Mouse (Mus musculus): ENCODE measurements around the gene Olfr605. TPM values are rescaled to one million over a fixed set of nuclear protein-coding genes. Genes with fewer than 3 reads are reported as not detected.
"Not testable (repeated sequence)": the region's sequence is repeated elsewhere in the genome, so short reads cannot be mapped to it uniquely, and the experiment has no call there.

The Olfr605 gene
- not detected in 2 replicates for polyA plus RNA-seq (2015; fragmentation: Nextera tagmentation; extraction: Ambion mirVana)

- H3K9ac ChIP-seq (replicated peaks; ENCODE audit: low read length): no peak within 1 kb of the TSS
- no peak within 1 kb of the TSS for H3K4me3 ChIP-seq (ENCODE audit: low read length)
- H3K4me1 ChIP-seq (ENCODE audit: insufficient read depth, low read length): no peaks in the 10 kb centered on the region
- no peaks in the 10 kb centered on the region for H3K9me3 ChIP-seq (ENCODE audit: low read length)
- H3K27ac ChIP-seq (ENCODE audit: low read length): no peak within 1 kb of the TSS
- ATAC-seq (ENCODE audit: low FRiP score, low TSS enrichment): no peak
- no peaks in the 10 kb centered on the region for H3K27me3 ChIP-seq (ENCODE audit: insufficient read depth, low read length)
- 93% methylated on average over 1 of the region's 1 CpGs for WGBS
- no peaks in the 10 kb centered on the region for H3K36me3 ChIP-seq (ENCODE audit: insufficient read depth, low read length)
- H3K4me2 ChIP-seq (replicated peaks; ENCODE audit: low read depth, low read length): no peak within 1 kb of the TSS
These were observed at the start of gene Olfr605 for GRCm38 (mm10) chr7:103445339-103445738. Gene Olfr605, minus strand, starts transcription at chr7:103445439.

GRCm38 (mm10) chr7:103477106-103477505 is 31.9 kb upstream of the Olfr605 start:
- not testable (repeated sequence) for H3K4me1 ChIP-seq (ENCODE audit: insufficient read depth, low read length); H3K9me3 ChIP-seq (ENCODE audit: low read length); H3K9ac ChIP-seq (replicated peaks; ENCODE audit: low read length); H3K27me3 ChIP-seq (ENCODE audit: insufficient read depth, low read length); H3K4me2 ChIP-seq (replicated peaks; ENCODE audit: low read depth, low read length); H3K27ac ChIP-seq (ENCODE audit: low read length); H3K4me3 ChIP-seq (ENCODE audit: low read length); ATAC-seq (ENCODE audit: low FRiP score, low TSS enrichment); H3K36me3 ChIP-seq (ENCODE audit: insufficient read depth, low read length)
- 82% methylated on average over 9 of the region's 9 CpGs for WGBS

GRCm38 (mm10) chr7:103469577-103469976 is 24.3 kb upstream of the Olfr605 start, which contains the start of gene Olfr608:
Gene Olfr608, plus strand, starts transcription at chr7:103469877.
- H3K4me1 ChIP-seq (ENCODE audit: insufficient read depth, low read length): no peaks in the 10 kb centered on the region
- no peak within 1 kb of the TSS for H3K9ac ChIP-seq (replicated peaks; ENCODE audit: low read length)
- H3K36me3 ChIP-seq (ENCODE audit: insufficient read depth, low read length): no peaks in the 10 kb centered on the region
- H3K4me3 ChIP-seq (ENCODE audit: low read length): no peak within 1 kb of the TSS
- no peak within 1 kb of the TSS for H3K27ac ChIP-seq (ENCODE audit: low read length)
- no peaks in the 10 kb centered on the region for H3K27me3 ChIP-seq (ENCODE audit: insufficient read depth, low read length)
- no peak for ATAC-seq (ENCODE audit: low FRiP score, low TSS enrichment)
- no peaks in the 10 kb centered on the region for H3K9me3 ChIP-seq (ENCODE audit: low read length)
- no peak within 1 kb of the TSS for H3K4me2 ChIP-seq (replicated peaks; ENCODE audit: low read depth, low read length)

GRCm38 (mm10) chr7:103460590-103460989 is 15.4 kb upstream of the Olfr605 start:
- Histone ChIP-seq H3K36me3 (ENCODE audit: insufficient read depth, low read length) (no peaks in the 10 kb centered on the region), H3K9me3 (ENCODE audit: low read length) (no peaks in the 10 kb centered on the region), H3K27ac (ENCODE audit: low read length) (no peak overlapping the region), H3K9ac (replicated peaks; ENCODE audit: low read length) (no peak overlapping the region), H3K4me1 (ENCODE audit: insufficient read depth, low read length) (no peaks in the 10 kb centered on the region), H3K4me3 (ENCODE audit: low read length) (no peak overlapping the region), H3K27me3 (ENCODE audit: insufficient read depth, low read length) (no peaks in the 10 kb centered on the region), H3K4me2 (replicated peaks; ENCODE audit: low read depth, low read length) (no peak overlapping the region)
- WGBS: 85% methylated on average over 5 of the region's 5 CpGs
- no peak for ATAC-seq (ENCODE audit: low FRiP score, low TSS enrichment)

- no peaks in the 10 kb centered on the region for H3K4me1 ChIP-seq (ENCODE audit: insufficient read depth, low read length)
- ATAC-seq (ENCODE audit: low FRiP score, low TSS enrichment): no peak
These were observed 3.5 kb upstream of the Olfr605 start, which contains the start of gene Olfr606 for GRCm38 (mm10) chr7:103448746-103449145. Gene Olfr606, plus strand, starts transcription at chr7:103449046.

GRCm38 (mm10) chr7:103414772-103415171 is 30.5 kb downstream of the Olfr605 start, which contains the start of gene Usp17lc:
Gene Usp17lc, plus strand, starts transcription at chr7:103415072.
- H3K27me3 ChIP-seq (ENCODE audit: insufficient read depth, low read length); ATAC-seq (ENCODE audit: low FRiP score, low TSS enrichment); H3K4me3 ChIP-seq (ENCODE audit: low read length); H3K27ac ChIP-seq (ENCODE audit: low read length); H3K4me2 ChIP-seq (replicated peaks; ENCODE audit: low read depth, low read length); H3K36me3 ChIP-seq (ENCODE audit: insufficient read depth, low read length); H3K9me3 ChIP-seq (ENCODE audit: low read length); H3K9ac ChIP-seq (replicated peaks; ENCODE audit: low read length); H3K4me1 ChIP-seq (ENCODE audit: insufficient read depth, low read length): not testable (repeated sequence)
- 73% methylated on average over 1 of the region's 1 CpGs for WGBS

More at GRCm38 (mm10) chr7:103448746-103449145, 3.5 kb upstream of the Olfr605 start, which contains the start of gene Olfr606:
- no peaks in the 10 kb centered on the region for H3K27me3 ChIP-seq (ENCODE audit: insufficient read depth, low read length)
- H3K4me3 ChIP-seq (ENCODE audit: low read length): no peak within 1 kb of the TSS
- no peak within 1 kb of the TSS for H3K4me2 ChIP-seq (replicated peaks; ENCODE audit: low read depth, low read length)
- no peak within 1 kb of the TSS for H3K27ac ChIP-seq (ENCODE audit: low read length)
- no peak within 1 kb of the TSS for H3K9ac ChIP-seq (replicated peaks; ENCODE audit: low read length)
- no peaks in the 10 kb centered on the region for H3K9me3 ChIP-seq (ENCODE audit: low read length)
- 94% methylated on average over 2 of the region's 2 CpGs for WGBS
- H3K36me3 ChIP-seq (ENCODE audit: insufficient read depth, low read length): no peaks in the 10 kb centered on the region

GRCm38 (mm10) chr7:103406521-103407055 is 38.7 kb downstream of the Olfr605 start:
- not testable (repeated sequence) for H3K4me1 ChIP-seq (ENCODE audit: insufficient read depth, low read length); H3K9ac ChIP-seq (replicated peaks; ENCODE audit: low read length); H3K4me3 ChIP-seq (ENCODE audit: low read length); H3K9me3 ChIP-seq (ENCODE audit: low read length); H3K4me2 ChIP-seq (replicated peaks; ENCODE audit: low read depth, low read length); H3K27me3 ChIP-seq (ENCODE audit: insufficient read depth, low read length); H3K36me3 ChIP-seq (ENCODE audit: insufficient read depth, low read length); H3K27ac ChIP-seq (ENCODE audit: low read length); ATAC-seq (ENCODE audit: low FRiP score, low TSS enrichment)
- 69% methylated on average over 3 of the region's 3 CpGs for WGBS

- no peaks in the 10 kb centered on the region for H3K36me3 ChIP-seq (ENCODE audit: insufficient read depth, low read length)
- H3K4me1 ChIP-seq (ENCODE audit: insufficient read depth, low read length): no peaks in the 10 kb centered on the region
- no peak overlapping the region for H3K4me2 ChIP-seq (replicated peaks; ENCODE audit: low read depth, low read length)
- no peak overlapping the region for H3K4me3 ChIP-seq (ENCODE audit: low read length)
- no peaks in the 10 kb centered on the region for H3K9me3 ChIP-seq (ENCODE audit: low read length)
- ATAC-seq (ENCODE audit: low FRiP score, low TSS enrichment): no peak
- H3K27ac ChIP-seq (ENCODE audit: low read length): no peak overlapping the region
- no peaks in the 10 kb centered on the region for H3K27me3 ChIP-seq (ENCODE audit: insufficient read depth, low read length)
- 6% methylated on average over 1 of the region's 1 CpGs for WGBS
- no peak overlapping the region for H3K9ac ChIP-seq (replicated peaks; ENCODE audit: low read length)
These were observed 46.3 kb downstream of the Olfr605 start for GRCm38 (mm10) chr7:103398981-103399380.

GRCm38 (mm10) chr7:103397758-103398157 is 47.5 kb downstream of the Olfr605 start:
- Histone ChIP-seq H3K9ac (replicated peaks; ENCODE audit: low read length) (no peak overlapping the region), H3K4me1 (ENCODE audit: insufficient read depth, low read length) (no peaks in the 10 kb centered on the region), H3K27ac (ENCODE audit: low read length) (no peak overlapping the region), H3K9me3 (ENCODE audit: low read length) (no peaks in the 10 kb centered on the region), H3K27me3 (ENCODE audit: insufficient read depth, low read length) (no peaks in the 10 kb centered on the region), H3K36me3 (ENCODE audit: insufficient read depth, low read length) (no peaks in the 10 kb centered on the region), H3K4me2 (replicated peaks; ENCODE audit: low read depth, low read length) (no peak overlapping the region), H3K4me3 (ENCODE audit: low read length) (no peak overlapping the region)
- no peak for ATAC-seq (ENCODE audit: low FRiP score, low TSS enrichment)
